Mouse (Mus musculus) cortical plate, adult 2 months (tissue): ENCODE measurements around the gene Gm17018.

ENCODE experiments used
- CTCF ChIP-seq: fragments of 200-500 bp; IDR thresholded peaks from 2 replicates; pipeline ENCODE4 v1.5.1; 2011; ENCODE audit warnings: mild to moderate bottlenecking, control low read depth, low read length; ENCODE audit not compliant: insufficient read depth; ENCODE audit errors: extremely low read depth
- POLR2A ChIP-seq: fragments of 200-500 bp; IDR thresholded peaks from 2 replicates; pipeline ENCODE4 v1.6.1; 2011; ENCODE audit warnings: mild to moderate bottlenecking, low read length, control low read depth; ENCODE audit not compliant: insufficient read depth; ENCODE audit errors: extremely low read depth

- no peak for TF ChIP-seq POLR2A
- no peak for TF ChIP-seq CTCF
These were observed 68.2 kb downstream of the Gm17018 start for GRCm38 (mm10) chr19:45628649-45629048.
